Mouse (Mus musculus) liver, postnatal 0 days (tissue): ENCODE measurements at regions not wholly inside any gene's neighbourhood (a gene's known extent, or its start where the extent isn't known, plus 50 kb on each side); places are given as distances from the start of the nearest gene placed in this dataset.

Experiments used
- ATAC-seq: fragments of 200-750 bp; cut with Nextera tagmentation; 2 replicates; pipeline ENCODE4 v1.8.0; 2017; ENCODE audit warnings: mild to moderate bottlenecking, moderate library complexity
- DNase-seq: peaks from one replicate; pipeline ENCODE4 v3.0.0-alpha.2; 2016
- H3K27ac ChIP-seq: fragments of 300-500 bp; sonication (generic); 2 replicates; pipeline ENCODE4 v1.5.1; 2014; ENCODE audit warnings: antibody characterized with exemption, moderate library complexity, mild to moderate bottlenecking, low read depth
- H3K27me3 ChIP-seq: fragments of 300-500 bp; sonication (generic); 2 replicates; pipeline ENCODE4 v1.6.1; 2014; ENCODE audit warnings: low read length, control low read depth, mixed read lengths; ENCODE audit not compliant: insufficient read depth
- H3K36me3 ChIP-seq: fragments of 300-500 bp; sonication (generic); replicated peaks from 2 replicates; pipeline ENCODE4 v1.6.1; 2014; ENCODE audit warnings: mild to moderate bottlenecking, control low read depth, low read length, moderate library complexity, mixed read lengths; ENCODE audit not compliant: insufficient read depth
- H3K4me1 ChIP-seq: fragments of 300-500 bp; sonication (generic); 2 replicates; pipeline ENCODE4 v1.6.1; 2014; ENCODE audit warnings: antibody characterized with exemption, mild to moderate bottlenecking, control low read depth; ENCODE audit not compliant: insufficient read depth
- H3K4me2 ChIP-seq: fragments of 300-500 bp; sonication (generic); 2 replicates; pipeline ENCODE4 v1.6.1; 2014; ENCODE audit warnings: low read depth, mild to moderate bottlenecking, low read length, moderate library complexity, mixed read lengths
- H3K4me3 ChIP-seq: fragments of 300-500 bp; sonication (generic); 2 replicates; pipeline ENCODE4 v1.5.1; 2014; ENCODE audit warnings: low read depth, low read length
- H3K9ac ChIP-seq: fragments of 300-500 bp; sonication (generic); replicated peaks from 2 replicates; pipeline ENCODE4 v1.6.1; 2014; ENCODE audit warnings: mild to moderate bottlenecking, moderate library complexity
- H3K9me3 ChIP-seq: fragments of 300-500 bp; sonication (generic); 2 replicates; pipeline ENCODE4 v1.6.1; 2016; ENCODE audit warnings: mild to moderate bottlenecking, control low read depth, low read length, mixed read lengths
- CTCF ChIP-seq: sonication (generic); IDR thresholded peaks from 2 replicates; pipeline ENCODE4 v1.5.1; 2016; ENCODE audit warnings: antibody characterized with exemption, low read depth
- EP300 ChIP-seq: IDR thresholded peaks from 2 replicates; pipeline ENCODE4 v1.6.1; 2016; ENCODE audit warnings: antibody characterized with exemption, low read depth, mild to moderate bottlenecking
- WGBS: fragments of 180-500 bp; shearing (Covaris S2); extraction: QIAGEN DNeasy Blood & Tissue Kit; methylation state at CpG from one replicate; pipeline ENCODE4 v1.1.7; 2014; ENCODE audit not compliant: insufficient replicate concordance; 5-methylcytosine and 5-hydroxymethylcytosine counted together

DNA sequence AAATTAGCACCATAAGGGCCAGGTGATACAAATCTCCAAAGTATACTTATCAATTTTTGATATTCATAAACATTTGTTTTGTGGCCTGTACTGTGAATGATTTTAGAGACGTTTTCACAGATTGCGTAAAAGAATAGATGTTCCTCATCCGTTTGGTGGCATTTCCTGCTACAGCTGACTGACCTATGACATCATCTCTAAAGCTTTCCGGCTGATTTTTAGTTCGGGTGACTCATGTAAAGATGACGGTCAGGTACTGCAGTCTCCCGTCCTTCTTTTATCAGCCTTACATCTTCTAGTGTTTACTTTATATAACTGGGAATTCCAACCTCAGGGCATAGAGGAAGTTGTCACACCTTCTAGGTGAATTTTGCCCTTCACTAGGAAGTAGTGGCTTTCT is 192.7 kb downstream of the Tmem26 start:
- no peak for ATAC-seq

DNA sequence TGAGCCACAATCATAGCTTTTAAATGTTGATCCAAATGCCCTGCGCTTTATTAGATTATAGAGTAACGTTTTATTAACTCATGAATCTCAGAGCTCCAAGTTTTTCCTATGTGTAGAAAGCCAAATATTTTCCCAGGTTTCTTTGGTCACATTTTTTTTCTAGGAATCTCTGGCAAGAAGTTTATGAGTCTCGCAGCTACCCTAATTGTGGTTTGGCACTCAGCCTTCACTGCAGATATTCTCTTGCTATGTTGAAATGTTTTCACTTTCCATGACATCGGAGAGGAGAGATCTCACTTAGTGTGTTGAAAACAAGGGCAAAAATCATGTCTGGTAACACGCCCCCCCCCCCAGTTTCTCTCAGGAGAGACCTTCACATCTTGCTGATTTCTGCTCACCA is 212.4 kb downstream of the Tmem26 start:
- Histone ChIP-seq H3K4me3 (no peak overlapping the region), H3K9me3 (no peaks in the 10 kb centered on the region), H3K27ac (no peak overlapping the region), H3K36me3 (no peaks in the 10 kb centered on the region), H3K27me3 (no peaks in the 10 kb centered on the region), H3K4me2 (no peak overlapping the region), H3K9ac (no peak overlapping the region), H3K4me1 (no peaks in the 10 kb centered on the region)
- TF ChIP-seq EP300 (no peak), CTCF (no peak)
- ATAC-seq = no peak
- 62% methylated on average over 5 of the region's 5 CpGs for WGBS
- DNase-seq = no peak

More for the DNA sequence above, 192.7 kb downstream of the Tmem26 start:
- Histone ChIP-seq H3K9ac (no peak overlapping the region), H3K4me3 (no peak overlapping the region), H3K4me1 (no peaks in the 10 kb centered on the region), H3K9me3 (no peaks in the 10 kb centered on the region), H3K36me3 (no peaks in the 10 kb centered on the region), H3K27me3 (no peaks in the 10 kb centered on the region), H3K4me2 (no peak overlapping the region), H3K27ac (no peak overlapping the region)
- DNase-seq = no peak
- TF ChIP-seq CTCF (no peak), EP300 (no peak)
- WGBS = 23% methylated on average over 7 of the region's 7 CpGs

- ATAC-seq (no peak), DNase-seq (no peak)
- Histone ChIP-seq H3K27ac (no peak overlapping the region), H3K9me3 (no peaks in the 10 kb centered on the region), H3K4me2 (no peak overlapping the region), H3K4me1 (no peaks in the 10 kb centered on the region), H3K4me3 (no peak overlapping the region), H3K36me3 (no peaks in the 10 kb centered on the region), H3K9ac (no peak overlapping the region), H3K27me3 (no peaks in the 10 kb centered on the region)
- TF ChIP-seq EP300 (no peak), CTCF (no peak)
- WGBS = 43% methylated on average over 6 of the region's 6 CpGs
These were observed 208.0 kb upstream of the Rhobtb1 start for GRCm38 (mm10) chr10:68943239-68943638.

GRCm38 (mm10) chr10:68956539-68956938 is 194.7 kb upstream of the Rhobtb1 start:
- TF ChIP-seq CTCF (no peak), EP300 (no peak)
- WGBS = 76% methylated on average over 7 of the region's 7 CpGs
- Histone ChIP-seq H3K27me3 (no peaks in the 10 kb centered on the region), H3K4me2 (no peak overlapping the region), H3K9me3 (no peaks in the 10 kb centered on the region), H3K9ac (no peak overlapping the region), H3K27ac (no peak overlapping the region), H3K4me1 (no peaks in the 10 kb centered on the region), H3K36me3 (no peaks in the 10 kb centered on the region), H3K4me3 (no peak overlapping the region)
- DNase-seq (no peak), ATAC-seq (no peak)

GRCm38 (mm10) chr10:68961376-68961775 is 189.9 kb upstream of the Rhobtb1 start:
- Histone ChIP-seq H3K4me1 (no peaks in the 10 kb centered on the region), H3K4me3 (no peak overlapping the region), H3K9me3 (no peaks in the 10 kb centered on the region), H3K4me2 (no peak overlapping the region), H3K9ac (no peak overlapping the region), H3K27me3 (no peaks in the 10 kb centered on the region), H3K27ac (no peak overlapping the region), H3K36me3 (no peaks in the 10 kb centered on the region)
- DNase-seq (no peak), ATAC-seq (no peak)
- WGBS = 71% methylated on average over 1 of the region's 1 CpGs
- TF ChIP-seq EP300 (no peak), CTCF (no peak)

- Histone ChIP-seq H3K27ac (no peak overlapping the region), H3K36me3 (no peaks in the 10 kb centered on the region), H3K27me3 (no peaks in the 10 kb centered on the region), H3K4me3 (no peak overlapping the region), H3K9ac (no peak overlapping the region), H3K4me1 (no peaks in the 10 kb centered on the region), H3K9me3 (no peaks in the 10 kb centered on the region), H3K4me2 (no peak overlapping the region)
- ATAC-seq (no peak), DNase-seq (no peak)
- TF ChIP-seq CTCF (no peak), EP300 (no peak)
- 80% methylated on average over 8 of the region's 8 CpGs for WGBS
These were observed 188.1 kb upstream of the Rhobtb1 start for GRCm38 (mm10) chr10:68963090-68963489.

DNA sequence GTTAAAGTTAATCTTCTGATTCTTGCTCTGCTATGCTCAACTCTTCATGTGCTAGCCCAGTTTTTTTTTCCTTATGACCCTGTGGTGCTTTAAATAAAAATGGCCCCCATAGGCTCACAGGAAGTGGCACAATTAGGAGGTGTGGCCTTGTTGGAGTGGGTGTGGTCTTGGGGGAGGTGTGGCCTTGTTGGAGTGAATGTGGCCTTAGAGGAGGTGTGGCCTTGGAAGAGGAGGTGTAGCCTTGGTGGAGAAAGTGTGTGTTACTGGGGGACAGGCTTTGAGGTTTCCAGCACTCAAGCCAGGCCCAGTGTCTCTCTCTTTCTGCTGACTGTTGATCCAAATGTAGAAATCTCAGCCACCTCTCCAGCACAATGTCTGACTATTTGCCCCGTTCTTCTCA is 186.0 kb upstream of the Rhobtb1 start:
- WGBS = 92% methylated on average over 1 of the region's 1 CpGs
- H3K27ac ChIP-seq = no peak overlapping the region
- H3K9me3 ChIP-seq = no peaks in the 10 kb centered on the region
- no peaks in the 10 kb centered on the region for H3K27me3 ChIP-seq
- no peak for DNase-seq
- no peaks in the 10 kb centered on the region for H3K36me3 ChIP-seq
- no peak for TF ChIP-seq CTCF
- no peak for TF ChIP-seq EP300
- ATAC-seq = no peak
- H3K4me2 ChIP-seq = no peak overlapping the region
- H3K9ac ChIP-seq = no peak overlapping the region
- H3K4me1 ChIP-seq = no peaks in the 10 kb centered on the region
- H3K4me3 ChIP-seq = no peak overlapping the region
